Mouse (Mus musculus): Measurements from ENCODE around the gene Ccdc187. TPM values are rescaled to one million over a fixed set of nuclear protein-coding genes. Genes with fewer than 3 reads are reported as not detected.

Gene Ccdc187
- total and polyA plus RNA-seq, 3 experiments = not detected

DNA sequence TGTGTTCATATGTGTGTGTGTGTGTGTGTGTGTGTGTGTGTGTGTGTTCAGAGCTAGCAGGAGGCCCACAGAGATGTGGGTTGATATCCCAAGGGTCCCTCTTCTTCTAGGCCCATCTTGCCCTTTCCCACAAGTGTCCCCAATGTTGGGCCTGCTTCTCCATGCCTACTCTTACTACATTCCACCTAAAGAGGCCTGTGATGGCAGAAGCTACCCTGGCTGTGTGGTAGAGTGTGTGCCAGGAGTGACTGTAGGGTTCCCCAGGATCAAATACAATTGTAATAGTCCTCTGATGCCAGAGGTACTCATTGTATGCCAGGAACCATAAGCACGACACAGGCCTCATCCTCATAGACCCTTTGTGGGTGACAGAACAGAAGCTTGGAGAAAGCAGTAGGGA, 19.0 kb upstream of the Ccdc187 start:
- Histone ChIP-seq H3K4me1 (ENCODE audit: control insufficient read depth in 1 of 2, insufficient read depth in 2 of 2) (peaks cover 14 to 30% of the 10 kb centered on the region in 2 experiments), H3K9me3 (replicated peaks; ENCODE audit: low read length) (no peaks in the 10 kb centered on the region), H3K27ac (ENCODE audit: insufficient read depth, low read depth) (no peak overlapping the region), H3K4me2 (ENCODE audit: insufficient read depth, low read depth, poor library complexity, severe bottlenecking) (no peak overlapping the region), H3K9ac (ENCODE audit: insufficient read depth, low read depth) (no peak overlapping the region), H3K4me3 (replicated peaks in 1 of 3; ENCODE audit: low read depth in 2 of 3, low read length in 2 of 3, poor library complexity in 1 of 3) (no peak overlapping the region), H3K79me2 (replicated peaks; ENCODE audit: control insufficient read depth, extremely low read depth, insufficient read depth, poor library complexity, severe bottlenecking) (no peaks in the 10 kb centered on the region), H3K36me3 (replicated peaks in 1 of 2; ENCODE audit: control insufficient read depth in 1 of 2, insufficient read depth in 1 of 2, low read length in 1 of 2) (no peaks in the 10 kb centered on the region), H3K27me3 (replicated peaks) (peaks cover 49% of the 10 kb centered on the region)
- in situ Hi-C loops (cut with MboI; ENCODE audit: low pct_ligation_motif_present, low pct_unique_long_range_greater_than_20kb, low sequenced_read_pairs) (no loop called here), dilution Hi-C loops (cut with MboI; ENCODE audit: extremely low pct_ligation_motif_present, extremely low pct_unique_long_range_greater_than_20kb, low sequenced_read_pairs) (no loop called here)
- TF ChIP-seq ZC3H11A (IDR thresholded peaks at IDR 0.05; ENCODE audit: low read depth, low read length) (no peak), EP300 (IDR thresholded peaks at IDR 0.05; ENCODE audit: low read length) (no peak), KAT2A (IDR thresholded peaks at IDR 0.05; ENCODE audit: insufficient replicate concordance, low read length) (no peak), POLR2AphosphoS2 (IDR thresholded peaks at IDR 0.05; ENCODE audit: low read depth, low read length) (no peak), MAFK (IDR thresholded peaks at IDR 0.05; ENCODE audit: insufficient replicate concordance, low read length) (no peak), SIN3A (IDR thresholded peaks at IDR 0.05; ENCODE audit: low read length) (no peak), MAX (IDR thresholded peaks at IDR 0.05; ENCODE audit: low read length) (no peak), MAZ (IDR thresholded peaks at IDR 0.05; ENCODE audit: low read depth, low read length) (no peak), CHD2 (IDR thresholded peaks at IDR 0.05; ENCODE audit: low read length) (no peak), MEF2A (IDR thresholded peaks at IDR 0.05; ENCODE audit: borderline replicate concordance, low read depth, low read length) (no peak)
- DNase-seq (ENCODE audit: extremely low read depth) = no peak

DNA sequence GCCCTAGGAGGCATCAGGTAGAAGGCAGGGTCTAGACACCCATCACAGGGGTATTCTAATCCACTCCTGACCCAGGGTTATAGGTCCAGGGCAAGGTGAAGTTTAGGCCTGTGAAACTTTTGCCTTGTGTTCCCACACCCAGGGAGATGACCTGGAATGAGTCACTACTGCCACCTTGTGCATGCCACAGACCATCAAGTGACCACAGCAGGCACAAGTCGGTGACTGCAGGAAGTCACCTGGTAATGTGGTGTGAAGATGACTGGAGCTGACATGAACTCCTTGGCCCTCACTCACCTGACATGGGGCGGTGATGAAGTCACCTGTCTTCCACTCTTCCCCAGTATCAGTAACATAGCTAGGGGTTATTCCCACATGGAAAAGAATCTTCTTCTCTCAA, 18.5 kb upstream of the Ccdc187 start:
- dilution Hi-C loops (cut with MboI; ENCODE audit: extremely low pct_ligation_motif_present, extremely low pct_unique_long_range_greater_than_20kb, low sequenced_read_pairs) (no loop called here), in situ Hi-C loops (cut with MboI; ENCODE audit: low pct_ligation_motif_present, low pct_unique_long_range_greater_than_20kb, low sequenced_read_pairs) (no loop called here)
- Histone ChIP-seq H3K9me3 (replicated peaks; ENCODE audit: low read length) (no peaks in the 10 kb centered on the region), H3K79me2 (replicated peaks; ENCODE audit: control insufficient read depth, extremely low read depth, insufficient read depth, poor library complexity, severe bottlenecking) (no peaks in the 10 kb centered on the region), H3K4me2 (ENCODE audit: insufficient read depth, low read depth, poor library complexity, severe bottlenecking) (no peak overlapping the region), H3K4me1 (ENCODE audit: control insufficient read depth in 1 of 2, insufficient read depth in 2 of 2) (peaks cover 14 to 30% of the 10 kb centered on the region in 2 experiments), H3K4me3 (replicated peaks in 1 of 3; ENCODE audit: low read depth in 2 of 3, low read length in 2 of 3, poor library complexity in 1 of 3) (no peak overlapping the region), H3K36me3 (replicated peaks in 1 of 2; ENCODE audit: control insufficient read depth in 1 of 2, insufficient read depth in 1 of 2, low read length in 1 of 2) (no peaks in the 10 kb centered on the region), H3K9ac (ENCODE audit: insufficient read depth, low read depth) (no peak overlapping the region), H3K27ac (ENCODE audit: insufficient read depth, low read depth) (no peak overlapping the region), H3K27me3 (replicated peaks) (peaks cover 43% of the 10 kb centered on the region)
- DNase-seq (ENCODE audit: extremely low read depth) = no peak
- TF ChIP-seq BHLHE40 (IDR thresholded peaks at IDR 0.05; ENCODE audit: low read depth, low read length) (peak; percentile 63), HCFC1 (IDR thresholded peaks at IDR 0.05; ENCODE audit: low read depth, low read length) (no peak), SMC3 (IDR thresholded peaks at IDR 0.05; ENCODE audit: low read depth, low read length) (peak; percentile 25), RAD21 (IDR thresholded peaks at IDR 0.05; ENCODE audit: low read depth, low read length) (peak; percentile 44), UBTF (IDR thresholded peaks at IDR 0.05; ENCODE audit: low read depth, low read length) (no peak), ETS1 (conservative IDR thresholded peaks at IDR 0.05; ENCODE audit: low read depth, low read length) (no peak; the same call in 1 of the 2 replicates), CTCF (conservative IDR thresholded peaks at IDR 0.05 in 1 of 2, IDR thresholded peaks at IDR 0.05 in 1 of 2; ENCODE audit: low read depth in 2 of 2, low read length in 2 of 2) (peak in 1 of 2 experiments; percentile 56; a peak in 2 of 4 replicates)

Data from CH12.LX (cell line).